Mouse (Mus musculus) granulocyte monocyte progenitor cell, adult 5-6 weeks (primary cell): ENCODE results near the gene Rgs5. TPM values are rescaled to one million over a fixed set of nuclear protein-coding genes. Genes with fewer than 3 reads are reported as not detected.

Source experiments
- ATAC-seq: replicated peaks from 2 replicates; pipeline ENCODE4 v1.8.0; 2016; ENCODE audit warnings: mild to moderate bottlenecking, moderate TSS enrichment, inconsistent platforms; ENCODE audit not compliant: poor library complexity, severe bottlenecking
- total RNA-seq, 2 experiments: library from RNA; stranded (forward) in 1 of 2; stranded (reverse) in 1 of 2; fragments of 200-712, 200-1000 nt in 1 of 2; fragments of >200 nt in 1 of 2; fragmentation: Nextera tagmentation in 1 of 2; gene quantifications; 2 replicates each; pipeline ENCODE4 v1.2.3; 2014 to 2017

Gene Rgs5
- total RNA-seq (2014; fragmentation: Nextera tagmentation) (not detected in 2 replicates), total RNA-seq (2017) (not detected in 2 replicates)

- ATAC-seq = no peak
Observed at GRCm38 (mm10) chr1:169655256-169655655, at the start of gene Rgs5. Gene Rgs5, plus strand, starts transcription at chr1:169655501.

DNA sequence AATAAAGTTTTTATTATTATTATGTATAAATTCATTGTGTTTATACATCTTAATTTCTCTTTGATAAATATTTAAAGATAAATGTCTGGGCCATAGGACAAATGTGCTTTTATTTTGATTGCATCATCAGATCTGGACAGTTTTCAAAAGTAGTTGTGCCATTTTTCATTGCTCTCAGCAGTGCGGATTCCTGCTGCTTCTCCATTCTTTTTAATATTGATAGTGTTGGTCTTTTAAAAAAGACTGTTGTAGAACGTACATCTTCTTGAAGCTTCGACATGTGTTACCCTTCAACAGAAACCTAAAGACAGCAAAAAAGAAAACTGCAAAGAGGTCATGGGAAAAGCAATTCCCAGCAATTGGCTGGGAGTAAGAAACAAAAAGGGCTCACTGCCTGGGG is 49.1 kb upstream of the Rgs5 start:
- ATAC-seq = no peak

DNA sequence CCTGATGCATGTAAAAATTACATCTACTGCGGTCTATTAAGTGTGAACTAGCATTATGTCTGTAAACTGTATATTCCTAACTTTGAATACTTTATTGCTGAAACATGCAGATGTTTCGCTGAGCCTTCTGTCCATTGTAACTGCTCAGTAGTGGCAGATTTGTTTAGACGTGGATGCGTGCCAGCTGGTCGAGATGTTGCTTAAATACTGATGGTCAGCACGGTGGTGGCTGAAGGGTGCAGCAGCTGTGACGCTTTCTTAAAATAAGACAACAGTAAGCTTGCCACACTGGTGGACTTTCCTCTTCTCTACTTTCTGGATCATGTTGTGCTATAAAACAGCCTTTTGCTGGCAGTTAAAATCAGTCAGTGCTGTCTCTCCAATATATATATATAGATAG is 25.6 kb upstream of the Rgs5 start:
- no peak for ATAC-seq

DNA sequence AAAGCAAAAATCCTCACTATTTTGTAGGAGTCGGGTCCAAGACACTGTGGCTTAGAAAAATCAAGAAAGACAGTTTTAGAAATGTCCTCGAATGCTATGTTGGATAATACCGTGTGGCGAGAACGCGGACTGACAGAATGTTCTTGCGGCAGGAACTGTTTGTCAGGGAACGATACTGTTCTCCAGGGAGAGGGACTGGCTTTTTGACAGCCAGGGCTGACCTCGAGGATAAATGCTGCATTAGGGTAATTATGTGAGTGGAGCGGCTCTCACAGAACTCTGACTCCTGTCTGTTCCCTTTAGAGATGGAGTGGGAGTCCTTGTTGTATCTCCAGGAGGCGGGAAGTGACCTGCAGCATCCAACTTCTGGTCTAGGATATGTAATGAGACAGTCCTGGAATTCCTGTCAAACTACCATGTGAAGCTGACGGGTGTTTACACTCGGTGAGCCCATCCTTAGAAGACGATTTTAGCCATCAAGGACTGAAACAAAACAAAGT is 18.0 kb upstream of the Rgs5 start:
- no peak for ATAC-seq

DNA sequence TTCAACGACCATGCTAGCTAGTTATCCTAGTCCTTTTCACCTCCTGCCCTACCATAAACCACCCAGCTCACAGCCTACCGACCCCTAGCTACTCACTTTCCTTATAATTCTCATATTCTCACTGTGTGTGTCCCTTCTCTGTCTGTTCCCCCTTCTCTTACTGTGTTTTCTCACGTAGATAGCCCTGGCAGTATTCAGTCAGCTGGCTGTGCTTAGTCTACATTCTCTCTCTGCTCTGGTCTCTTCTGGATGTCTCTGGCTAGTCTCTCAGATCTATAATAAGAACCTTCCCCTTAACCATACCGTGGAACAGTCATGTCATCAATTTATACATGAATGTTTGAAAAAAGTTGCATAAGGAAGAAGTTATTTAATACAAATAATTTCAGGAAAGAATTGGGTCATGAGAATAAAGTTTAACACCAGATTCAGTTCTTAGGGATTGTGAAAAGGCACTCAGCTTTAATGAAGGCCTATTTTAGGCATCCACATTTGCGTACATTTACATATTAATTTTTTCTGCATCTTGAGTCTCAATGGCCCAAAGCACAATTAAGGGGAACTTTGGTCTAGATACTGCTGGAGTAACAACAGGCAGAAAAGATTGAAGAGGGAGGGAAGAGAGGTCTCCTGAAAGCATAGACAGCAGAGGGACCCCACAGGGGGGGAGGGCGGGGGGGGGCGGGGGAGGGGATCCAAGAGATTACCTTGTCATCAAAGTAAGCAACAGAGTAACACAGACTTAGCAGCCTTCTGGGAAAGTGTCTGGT is 10.2 kb upstream of the Rgs5 start:
- no peak for ATAC-seq

DNA sequence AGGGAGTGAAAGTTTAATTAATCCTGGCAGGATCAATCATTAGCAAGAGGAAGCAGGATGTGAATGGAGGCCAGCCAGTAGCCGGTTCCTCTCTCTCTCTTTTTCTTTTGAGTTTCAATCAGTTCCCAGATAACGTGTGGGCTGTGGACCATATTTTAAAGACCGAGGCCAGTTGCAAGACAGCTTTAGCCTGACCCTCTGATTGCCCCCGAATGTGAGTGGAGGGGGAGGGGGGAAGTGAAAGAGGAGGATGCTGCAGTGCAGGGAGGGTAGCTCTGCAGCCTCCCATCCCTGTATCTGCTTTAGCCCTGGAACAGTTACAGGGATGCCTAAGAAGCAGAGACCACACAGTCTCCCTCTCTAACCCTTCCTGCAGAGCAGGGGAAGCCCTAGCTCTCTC is 4.2 kb downstream of the Rgs5 start:
- ATAC-seq = no peak

DNA sequence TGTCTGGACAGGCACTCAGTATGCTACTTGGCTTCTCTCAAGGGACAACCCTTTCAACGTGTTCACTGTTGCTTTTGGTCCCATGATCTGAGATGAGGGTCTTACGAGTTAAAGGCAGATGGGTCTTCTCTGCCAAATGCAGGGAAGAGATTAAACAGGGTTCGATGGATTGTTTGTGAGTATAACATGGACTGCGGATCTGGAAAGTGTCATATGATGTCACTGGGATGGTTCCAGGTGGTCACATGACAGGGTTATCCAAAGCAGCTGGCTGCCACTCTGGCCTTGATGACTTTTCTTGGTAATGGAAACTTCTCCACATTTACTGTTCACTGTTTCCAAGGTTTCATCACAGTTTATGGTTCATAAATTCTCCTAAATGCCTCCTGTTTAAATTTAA is 12.0 kb downstream of the Rgs5 start:
- ATAC-seq = no peak

- ATAC-seq = peak; percentile 52
Observed at GRCm38 (mm10) chr1:169670705-169671104, 15.4 kb downstream of the Rgs5 start.

GRCm38 (mm10) chr1:169671801-169672200 is 16.5 kb downstream of the Rgs5 start:
- no peak for ATAC-seq

GRCm38 (mm10) chr1:169672272-169672671 is 17.0 kb downstream of the Rgs5 start:
- ATAC-seq = no peak

GRCm38 (mm10) chr1:169674116-169674515 is 18.8 kb downstream of the Rgs5 start:
- peak; percentile 53; the same call in 1 of the 2 replicates for ATAC-seq

GRCm38 (mm10) chr1:169676751-169677150 is 21.4 kb downstream of the Rgs5 start:
- no peak for ATAC-seq

DNA sequence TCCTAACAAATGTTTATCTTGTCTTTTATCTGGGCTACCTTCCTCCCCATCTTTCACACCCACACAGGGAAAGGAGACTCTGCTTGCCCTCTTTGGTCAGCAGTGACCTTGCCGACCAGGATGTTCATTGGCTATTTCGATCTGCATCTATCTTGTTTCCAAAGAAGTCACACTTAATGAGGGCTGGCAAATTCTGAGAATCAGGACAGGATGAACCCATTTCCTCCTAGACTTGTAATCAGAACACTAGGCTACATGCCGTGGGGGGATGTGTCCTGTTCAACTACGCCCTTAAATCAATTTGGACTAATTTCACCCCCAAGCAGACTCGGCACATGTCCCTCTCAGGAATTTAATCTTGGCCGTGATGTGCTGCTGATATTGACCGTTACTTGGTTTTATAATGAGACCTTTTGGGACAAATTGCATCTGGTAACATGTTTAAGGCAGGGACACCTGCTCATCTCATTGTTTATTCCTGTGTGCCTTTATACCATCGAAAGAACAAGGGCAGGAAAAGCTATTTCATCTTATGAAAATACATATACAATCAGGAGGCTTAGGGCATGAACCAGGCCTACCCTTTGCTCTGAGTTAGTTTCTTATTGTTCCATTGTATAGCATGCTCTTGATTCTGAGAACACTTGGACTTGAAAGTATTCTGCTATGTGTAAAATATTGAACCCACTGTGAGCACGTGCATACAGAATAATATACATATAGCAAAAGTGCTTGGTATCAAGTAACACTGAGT is 25.3 kb downstream of the Rgs5 start:
- no peak for ATAC-seq

GRCm38 (mm10) chr1:169682775-169683497 is 27.6 kb downstream of the Rgs5 start:
- ATAC-seq = peak; percentile 91

GRCm38 (mm10) chr1:169685257-169685656 is 30.0 kb downstream of the Rgs5 start:
- no peak for ATAC-seq

GRCm38 (mm10) chr1:169693040-169693439 is 37.7 kb downstream of the Rgs5 start:
- no peak for ATAC-seq

- ATAC-seq = no peak
Observed at GRCm38 (mm10) chr1:169693537-169693936, 38.2 kb downstream of the Rgs5 start.

GRCm38 (mm10) chr1:169695356-169695755 is 40.1 kb downstream of the Rgs5 start:
- no peak for ATAC-seq

GRCm38 (mm10) chr1:169697236-169697635 is 41.9 kb downstream of the Rgs5 start:
- ATAC-seq = no peak

GRCm38 (mm10) chr1:169699184-169699583 is 43.9 kb downstream of the Rgs5 start:
- ATAC-seq = no peak
